Mouse (Mus musculus) heart, postnatal 0 days (tissue): ENCODE data around the gene Tyms.

ENCODE experiments used
- CTCF ChIP-seq: IDR thresholded peaks from 2 replicates; pipeline ENCODE4 v1.5.1; 2016; ENCODE audit warnings: antibody characterized with exemption, control low read depth, low read depth
- EP300 ChIP-seq: IDR thresholded peaks from 2 replicates; pipeline ENCODE4 v1.6.1; 2016; ENCODE audit warnings: antibody characterized with exemption, low read depth

GRCm38 (mm10) chr5:30109899-30110298, 36.5 kb upstream of the Tyms start:
- TF ChIP-seq CTCF, result no peak
- no peak for TF ChIP-seq EP300
